Mouse (Mus musculus) liver, embryonic 15.5 days (tissue): ENCODE data around the gene Fads2. TPM values are rescaled to one million over a fixed set of nuclear protein-coding genes. Genes with fewer than 3 reads are reported as not detected.

Source experiments
- ATAC-seq: fragments of 200-750 bp; cut with Nextera tagmentation; 2 replicates; pipeline ENCODE4 v1.8.0; 2017; ENCODE audit warnings: moderate number of reproducible peaks, mild to moderate bottlenecking, moderate library complexity; ENCODE audit not compliant: insufficient read depth
- H3K27ac ChIP-seq: fragments of 300-500 bp; sonication (generic); replicated peaks from 2 replicates; pipeline ENCODE4 v1.5.1; 2015; ENCODE audit warnings: mild to moderate bottlenecking, inconsistent platforms
- H3K27me3 ChIP-seq: fragments of 300-500 bp; sonication (generic); 2 replicates; pipeline ENCODE4 v1.6.1; 2015; ENCODE audit warnings: mild to moderate bottlenecking, inconsistent platforms
- H3K36me3 ChIP-seq: fragments of 300-500 bp; sonication (generic); replicated peaks from 2 replicates; pipeline ENCODE4 v1.6.1; 2015; ENCODE audit warnings: moderate library complexity, mild to moderate bottlenecking, inconsistent platforms
- H3K4me1 ChIP-seq: fragments of 300-500 bp; sonication (generic); replicated peaks from 2 replicates; pipeline ENCODE4 v1.6.1; 2015; ENCODE audit warnings: inconsistent platforms
- H3K4me2 ChIP-seq: fragments of 300-500 bp; sonication (generic); 2 replicates; pipeline ENCODE4 v1.6.1; 2015; ENCODE audit warnings: moderate library complexity, mild to moderate bottlenecking, inconsistent platforms
- H3K4me3 ChIP-seq: fragments of 300-500 bp; sonication (generic); replicated peaks from 2 replicates; pipeline ENCODE4 v1.5.1; 2015; ENCODE audit warnings: mild to moderate bottlenecking, inconsistent platforms
- H3K9ac ChIP-seq: fragments of 300-500 bp; sonication (generic); 2 replicates; pipeline ENCODE4 v1.6.1; 2015; ENCODE audit warnings: moderate library complexity, mild to moderate bottlenecking, inconsistent platforms
- H3K9me3 ChIP-seq: fragments of 300-500 bp; sonication (generic); replicated peaks from 2 replicates; pipeline ENCODE4 v1.6.1; 2016; ENCODE audit warnings: inconsistent platforms
- WGBS: fragments of 180-500 bp; shearing (Covaris S2); methylation state at CpG from one replicate; pipeline ENCODE4 v1.1.7; 2015; ENCODE audit warnings: mixed read lengths; ENCODE audit not compliant: insufficient replicate concordance; 5-methylcytosine and 5-hydroxymethylcytosine counted together
- polyA plus RNA-seq: library from polyadenylated mRNA; unstranded; fragments of >200 nt; fragmentation: Nextera tagmentation; extraction: Ambion mirVana; gene quantifications from 2 replicates; pipeline ENCODE4 v1.2.1, GENCODE M21; 2015

Fads2 gene
- polyA plus RNA-seq, 1 experiment from 2014 or later, result 89.7 TPM

- 65% methylated on average over 5 of the region's 5 CpGs for WGBS
- ATAC-seq, result no peak
Observed at GRCm38 (mm10) chr19:10122021-10122631, 20.6 kb upstream of the Fads2 start.

GRCm38 (mm10) chr19:10116641-10117040, 15.1 kb upstream of the Fads2 start:
- WGBS, result 70% methylated on average over 3 of the region's 3 CpGs
- H3K36me3 ChIP-seq, result no peaks in the 10 kb centered on the region

More at GRCm38 (mm10) chr19:10122021-10122631, 20.6 kb upstream of the Fads2 start:
- Histone ChIP-seq H3K4me3 (no peak overlapping the region), H3K4me2 (no peak overlapping the region), H3K4me1 (no peaks in the 10 kb centered on the region), H3K27ac (no peak overlapping the region), H3K9me3 (no peaks in the 10 kb centered on the region), H3K27me3 (no peaks in the 10 kb centered on the region; the same call in 1 of the 2 replicates), H3K9ac (no peak overlapping the region), H3K36me3 (no peaks in the 10 kb centered on the region)

GRCm38 (mm10) chr19:10115373-10116158, 14.0 kb upstream of the Fads2 start:
- H3K27me3 ChIP-seq, result peaks cover 8% of the 10 kb centered on the region
- H3K4me3 ChIP-seq, result no peak overlapping the region
- ATAC-seq, result no peak
- no peaks in the 10 kb centered on the region for H3K4me1 ChIP-seq
- H3K36me3 ChIP-seq, result no peaks in the 10 kb centered on the region
- H3K9me3 ChIP-seq, result no peaks in the 10 kb centered on the region
- no peak overlapping the region for H3K27ac ChIP-seq
- no peak overlapping the region for H3K4me2 ChIP-seq
- WGBS, result 62% methylated on average over 6 of the region's 6 CpGs
- no peak overlapping the region for H3K9ac ChIP-seq

More at GRCm38 (mm10) chr19:10116641-10117040, 15.1 kb upstream of the Fads2 start:
- Histone ChIP-seq H3K4me3 (no peak overlapping the region), H3K9me3 (no peaks in the 10 kb centered on the region), H3K9ac (no peak overlapping the region), H3K27me3 (peaks cover 8% of the 10 kb centered on the region), H3K4me2 (no peak overlapping the region), H3K4me1 (no peaks in the 10 kb centered on the region), H3K27ac (no peak overlapping the region)
- ATAC-seq, result no peak

- Histone ChIP-seq H3K4me3 (no peak overlapping the region), H3K36me3 (no peaks in the 10 kb centered on the region), H3K9me3 (no peaks in the 10 kb centered on the region), H3K4me1 (no peaks in the 10 kb centered on the region), H3K4me2 (no peak overlapping the region), H3K27ac (no peak overlapping the region), H3K27me3 (peaks cover 8% of the 10 kb centered on the region), H3K9ac (no peak overlapping the region)
- ATAC-seq, result no peak
- WGBS, result 57% methylated on average over 4 of the region's 4 CpGs
Observed at GRCm38 (mm10) chr19:10112956-10113355, 11.4 kb upstream of the Fads2 start.

- no peak overlapping the region for H3K4me2 ChIP-seq
- ATAC-seq, result no peak
- H3K27ac ChIP-seq, result no peak overlapping the region
- H3K36me3 ChIP-seq, result no peaks in the 10 kb centered on the region
- no peak overlapping the region for H3K9ac ChIP-seq
- no peaks in the 10 kb centered on the region for H3K9me3 ChIP-seq
- H3K27me3 ChIP-seq, result no peaks in the 10 kb centered on the region
- peaks cover 25% of the 10 kb centered on the region for H3K4me1 ChIP-seq
- H3K4me3 ChIP-seq, result no peak overlapping the region
- 81% methylated on average over 2 of the region's 2 CpGs for WGBS
Observed at GRCm38 (mm10) chr19:10108666-10109065, 7.1 kb upstream of the Fads2 start.

- WGBS, result 70% methylated on average over 1 of the region's 1 CpGs
- no peaks in the 10 kb centered on the region for H3K27me3 ChIP-seq
Observed at GRCm38 (mm10) chr19:10108129-10108528, 6.6 kb upstream of the Fads2 start.

GRCm38 (mm10) chr19:10107051-10107611, 5.6 kb upstream of the Fads2 start:
- H3K4me3 ChIP-seq, result no peak overlapping the region
- H3K9ac ChIP-seq, result no peak overlapping the region
- ATAC-seq, result no peak
- H3K27me3 ChIP-seq, result no peaks in the 10 kb centered on the region
- H3K4me2 ChIP-seq, result no peak overlapping the region
- 65% methylated on average over 5 of the region's 5 CpGs for WGBS
- H3K9me3 ChIP-seq, result no peaks in the 10 kb centered on the region
- no peaks in the 10 kb centered on the region for H3K36me3 ChIP-seq
- H3K27ac ChIP-seq, result no peak overlapping the region
- H3K4me1 ChIP-seq, result peaks cover 35% of the 10 kb centered on the region

More at GRCm38 (mm10) chr19:10108129-10108528, 6.6 kb upstream of the Fads2 start:
- H3K27ac ChIP-seq, result no peak overlapping the region
- no peaks in the 10 kb centered on the region for H3K9me3 ChIP-seq
- peaks cover 26% of the 10 kb centered on the region for H3K4me1 ChIP-seq
- no peak overlapping the region for H3K4me2 ChIP-seq
- H3K36me3 ChIP-seq, result no peaks in the 10 kb centered on the region
- H3K4me3 ChIP-seq, result no peak overlapping the region
- ATAC-seq, result no peak
- no peak overlapping the region for H3K9ac ChIP-seq

GRCm38 (mm10) chr19:10106634-10107033, 5.1 kb upstream of the Fads2 start:
- 72% methylated on average over 2 of the region's 2 CpGs for WGBS
- no peaks in the 10 kb centered on the region for H3K27me3 ChIP-seq
- no peaks in the 10 kb centered on the region for H3K36me3 ChIP-seq
- no peaks in the 10 kb centered on the region for H3K9me3 ChIP-seq
- H3K9ac ChIP-seq, result no peak overlapping the region
- H3K4me3 ChIP-seq, result no peak overlapping the region
- H3K27ac ChIP-seq, result no peak overlapping the region
- ATAC-seq, result no peak
- peaks cover 40% of the 10 kb centered on the region for H3K4me1 ChIP-seq
- no peak overlapping the region for H3K4me2 ChIP-seq

GRCm38 (mm10) chr19:10105034-10105493, 3.5 kb upstream of the Fads2 start:
- Histone ChIP-seq H3K27ac (peak overlapping the region; percentile 63; the same call in 1 of the 2 replicates), H3K27me3 (no peaks in the 10 kb centered on the region), H3K4me1 (peaks cover 55% of the 10 kb centered on the region), H3K9me3 (no peaks in the 10 kb centered on the region), H3K4me2 (peak overlapping the region; percentile 33), H3K9ac (no peak overlapping the region), H3K36me3 (no peaks in the 10 kb centered on the region), H3K4me3 (no peak overlapping the region)
- 14% methylated on average over 10 of the region's 10 CpGs for WGBS
- peak; percentile 11; the same call in 1 of the 2 replicates for ATAC-seq

- no peaks in the 10 kb centered on the region for H3K36me3 ChIP-seq
- H3K9me3 ChIP-seq, result no peaks in the 10 kb centered on the region
- H3K4me2 ChIP-seq, result peak overlapping the region; percentile 33; the same call in 1 of the 2 replicates
- H3K4me3 ChIP-seq, result no peak overlapping the region
- ATAC-seq, result no peak
- peak overlapping the region; percentile 63; the same call in 1 of the 2 replicates for H3K27ac ChIP-seq
- peaks cover 64% of the 10 kb centered on the region for H3K4me1 ChIP-seq
- H3K27me3 ChIP-seq, result no peaks in the 10 kb centered on the region
- no peak overlapping the region; the same call in 1 of the 2 replicates for H3K9ac ChIP-seq
- WGBS, result 45% methylated on average over 6 of the region's 6 CpGs
Observed at GRCm38 (mm10) chr19:10104234-10104633, 2.7 kb upstream of the Fads2 start.
